Mouse (Mus musculus): Measurements from ENCODE around the gene Ctns. TPM values are rescaled to one million over a fixed set of nuclear protein-coding genes. Genes with fewer than 3 reads are reported as not detected.

Gene Ctns
- polyA plus RNA-seq, 1 experiment from 2014 or later: 21.5 TPM

GRCm38 (mm10) chr11:73187231-73187630 is 11.6 kb downstream of the Ctns start:
- Histone ChIP-seq H3K9ac (replicated peaks) (no peak overlapping the region), H3K4me2 (replicated peaks) (no peak overlapping the region), H3K4me1 (no peaks in the 10 kb centered on the region), H3K27me3 (no peaks in the 10 kb centered on the region), H3K27ac (replicated peaks) (no peak overlapping the region), H3K9me3 (no peaks in the 10 kb centered on the region), H3K36me3 (peaks cover 69% of the 10 kb centered on the region), H3K4me3 (no peak overlapping the region)
- WGBS: 85% methylated on average over 6 of the region's 6 CpGs
- no peak for ATAC-seq (replicated peaks)

- H3K27ac ChIP-seq (replicated peaks): no peak overlapping the region
- WGBS: 94% methylated on average over 10 of the region's 10 CpGs
- H3K9ac ChIP-seq (replicated peaks): no peak overlapping the region
- no peaks in the 10 kb centered on the region for H3K9me3 ChIP-seq
- no peak overlapping the region for H3K4me3 ChIP-seq
- no peaks in the 10 kb centered on the region for H3K4me1 ChIP-seq
- H3K36me3 ChIP-seq: peaks cover 67% of the 10 kb centered on the region
- H3K4me2 ChIP-seq (replicated peaks): no peak overlapping the region
- no peaks in the 10 kb centered on the region for H3K27me3 ChIP-seq
- ATAC-seq (replicated peaks): no peak
Observed at GRCm38 (mm10) chr11:73185872-73186615, 12.8 kb downstream of the Ctns start.

DNA sequence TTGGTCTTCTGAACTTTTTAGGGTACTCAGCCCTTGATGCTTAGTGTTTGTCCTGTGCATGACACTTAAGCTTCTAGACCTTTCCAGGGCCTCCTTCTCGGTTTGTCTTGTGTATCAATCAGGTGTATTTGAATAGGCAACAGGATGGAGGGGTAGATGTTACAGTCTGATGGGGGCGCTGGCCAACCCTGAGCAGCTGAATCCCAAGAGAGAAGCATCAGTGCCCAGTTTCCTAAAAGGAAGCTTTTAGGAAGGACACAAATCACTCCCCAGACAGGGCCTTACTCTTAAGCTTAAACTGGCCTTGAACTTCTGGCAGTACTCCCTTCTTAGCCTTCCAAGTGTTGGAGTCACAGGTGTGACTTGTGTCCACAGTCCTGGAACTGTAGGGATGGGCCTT is 20.9 kb downstream of the Ctns start:
- Histone ChIP-seq H3K4me2 (replicated peaks) (peak overlapping the region; percentile 62), H3K27ac (replicated peaks) (peak overlapping the region; percentile 86), H3K9ac (replicated peaks) (peak overlapping the region; percentile 82), H3K4me3 (peak overlapping the region; percentile 69), H3K36me3 (peaks cover 14% of the 10 kb centered on the region), H3K4me1 (peaks cover 34% of the 10 kb centered on the region), H3K27me3 (no peaks in the 10 kb centered on the region), H3K9me3 (no peaks in the 10 kb centered on the region)
- 7% methylated on average over 2 of the region's 2 CpGs for WGBS
- ATAC-seq (replicated peaks): no peak

GRCm38 (mm10) chr11:73177509-73177875 is 21.4 kb downstream of the Ctns start:
- Histone ChIP-seq H3K9me3 (no peaks in the 10 kb centered on the region), H3K9ac (replicated peaks) (peak overlapping the region; percentile 82), H3K27ac (replicated peaks) (peak overlapping the region; percentile 86), H3K4me2 (replicated peaks) (peak overlapping the region; percentile 62), H3K4me3 (peak overlapping the region; percentile 69), H3K36me3 (peaks cover 13% of the 10 kb centered on the region), H3K27me3 (no peaks in the 10 kb centered on the region), H3K4me1 (peaks cover 34% of the 10 kb centered on the region)
- ATAC-seq (replicated peaks): peak; percentile 61
- WGBS: 0% methylated on average over 28 of the region's 28 CpGs

DNA sequence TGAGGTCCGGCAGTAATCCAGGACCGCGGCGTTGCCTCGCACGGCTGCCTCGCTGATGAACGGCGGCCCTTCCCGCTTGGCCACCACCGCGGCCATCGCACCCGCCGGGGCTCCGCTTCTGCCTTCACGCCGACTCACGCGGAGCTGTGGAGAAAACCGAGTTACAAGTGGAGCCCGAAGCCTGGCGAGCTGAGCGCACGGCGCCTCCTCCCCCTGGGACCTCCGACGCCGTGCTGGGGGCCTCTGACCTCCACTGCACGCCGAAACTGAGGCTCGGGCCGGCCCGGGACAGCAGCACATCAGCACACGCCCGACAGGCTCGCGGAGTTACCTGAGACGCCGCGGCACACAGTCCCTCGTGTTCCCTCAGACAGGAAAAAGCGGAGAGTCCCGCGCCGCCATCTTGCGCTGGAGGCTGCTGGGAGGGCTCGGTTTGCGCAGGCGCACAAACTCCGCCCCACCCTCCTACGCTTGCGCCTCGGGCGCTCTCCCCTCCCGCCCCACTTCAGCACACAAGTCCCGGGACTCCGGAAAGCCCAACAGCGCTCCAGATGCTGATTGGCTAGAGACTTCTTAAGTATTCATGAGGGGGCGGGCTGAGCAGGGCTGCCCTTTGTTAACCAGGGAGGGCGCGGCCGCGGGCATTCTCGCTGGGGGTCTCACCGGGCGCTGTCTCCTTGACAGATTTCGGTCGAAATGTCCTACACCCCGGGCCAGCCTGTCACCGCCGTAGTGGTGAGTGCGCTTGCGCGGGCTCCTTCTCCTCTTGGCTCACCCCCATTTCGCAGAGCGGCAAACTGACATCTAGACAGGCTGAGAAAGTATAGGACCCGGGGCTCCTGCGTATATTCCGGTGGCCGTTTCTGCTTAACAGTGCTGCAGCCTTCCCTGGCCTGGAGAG is 22.0 kb downstream of the Ctns start, which contains the start of the genes Emc6 and Tax1bp3:
Gene Emc6, minus strand, starts transcription at position 430 of the 901 bp plus-strand sequence.
Gene Tax1bp3, plus strand, starts transcription at position 476 of the 901 bp plus-strand sequence.
- peak; percentile 98 for ATAC-seq (replicated peaks)
- WGBS: 0% methylated on average over 74 of the region's 81 CpGs
- peaks cover 8% of the 10 kb centered on the region; the same call in 1 of the 2 replicates for H3K36me3 ChIP-seq
- H3K9me3 ChIP-seq: no peaks in the 10 kb centered on the region
- peak within 1 kb of the TSS; percentile 62 for H3K4me2 ChIP-seq (replicated peaks)
- peak within 1 kb of the TSS; percentile 82 for H3K9ac ChIP-seq (replicated peaks)
- H3K4me1 ChIP-seq: peaks cover 34% of the 10 kb centered on the region
- peak within 1 kb of the TSS; percentile 86 for H3K27ac ChIP-seq (replicated peaks)
- peak within 1 kb of the TSS; percentile 69 for H3K4me3 ChIP-seq
- no peaks in the 10 kb centered on the region for H3K27me3 ChIP-seq

DNA sequence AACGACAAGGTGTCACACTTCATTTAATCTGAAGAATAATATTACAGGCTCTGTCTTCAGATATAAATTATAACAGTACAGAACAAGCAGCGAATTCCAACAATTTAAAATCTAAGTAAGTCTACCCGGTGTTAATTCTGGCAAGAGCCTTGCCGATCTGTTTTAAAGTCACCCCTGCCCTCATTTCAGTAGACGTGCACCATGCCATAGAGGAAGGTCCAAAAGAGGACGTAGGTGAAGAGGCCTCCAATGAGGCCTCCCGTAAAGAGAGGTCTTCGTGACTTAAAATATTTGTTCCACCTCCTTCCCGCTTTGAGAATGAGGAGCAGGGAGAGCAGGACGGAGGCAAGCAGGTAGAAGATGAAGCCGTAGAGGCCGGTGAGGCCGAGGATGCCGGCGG is 22.7 kb downstream of the Ctns start:
- WGBS: under 1% methylated on average over 15 of the region's 15 CpGs
- H3K9ac ChIP-seq (replicated peaks): peak overlapping the region; percentile 69
- ATAC-seq (replicated peaks): no peak

DNA sequence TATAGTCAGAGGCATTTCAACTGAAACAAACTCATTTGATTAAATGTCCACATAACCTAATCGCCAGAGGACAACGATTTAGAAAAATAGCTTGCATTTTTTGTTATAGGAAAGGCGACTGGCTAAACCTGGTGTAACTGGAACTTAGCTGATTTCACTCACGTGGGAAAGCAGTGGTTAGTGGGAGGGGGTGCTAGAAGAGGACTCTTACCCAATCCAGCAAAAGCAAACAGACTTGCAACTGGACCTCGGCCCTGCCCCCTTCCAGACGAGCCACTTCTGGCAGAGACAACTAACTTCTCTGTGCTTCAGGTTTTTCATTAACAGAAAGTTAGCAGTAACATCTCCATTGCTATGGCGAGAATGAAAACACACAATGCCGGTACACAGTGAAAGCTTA is 23.2 kb downstream of the Ctns start:
- 0 out of 2 replicates have a peak overlapping the region, but pooled peaks have one; percentile 69 for H3K9ac ChIP-seq (replicated peaks)
- ATAC-seq (replicated peaks): no peak
- 56% methylated on average over 8 of the region's 8 CpGs for WGBS
- peak overlapping the region; percentile 69 for H3K4me3 ChIP-seq
- H3K27me3 ChIP-seq: no peaks in the 10 kb centered on the region
- H3K4me2 ChIP-seq (replicated peaks): peak overlapping the region; percentile 62
- H3K36me3 ChIP-seq: peaks cover 6% of the 10 kb centered on the region; the same call in 1 of the 2 replicates
- H3K9me3 ChIP-seq: no peaks in the 10 kb centered on the region
- H3K27ac ChIP-seq (replicated peaks): no peak overlapping the region
- H3K4me1 ChIP-seq: peaks cover 34% of the 10 kb centered on the region

More for the DNA sequence above, 22.7 kb downstream of the Ctns start:
- no peaks in the 10 kb centered on the region for H3K9me3 ChIP-seq
- H3K36me3 ChIP-seq: peaks cover 7% of the 10 kb centered on the region; the same call in 1 of the 2 replicates
- peak overlapping the region; percentile 62 for H3K4me2 ChIP-seq (replicated peaks)
- peaks cover 34% of the 10 kb centered on the region for H3K4me1 ChIP-seq
- peak overlapping the region; percentile 69 for H3K4me3 ChIP-seq
- H3K27ac ChIP-seq (replicated peaks): peak overlapping the region; percentile 85
- H3K27me3 ChIP-seq: no peaks in the 10 kb centered on the region

- no peak for ATAC-seq (replicated peaks)
Observed at GRCm38 (mm10) chr11:73172186-73172585, 26.7 kb downstream of the Ctns start.

GRCm38 (mm10) chr11:73169231-73169630 is 29.6 kb downstream of the Ctns start:
- H3K27ac ChIP-seq (replicated peaks): no peak overlapping the region
- no peak overlapping the region for H3K4me3 ChIP-seq
- no peak overlapping the region for H3K9ac ChIP-seq (replicated peaks)
- H3K4me2 ChIP-seq (replicated peaks): no peak overlapping the region
- ATAC-seq (replicated peaks): no peak
- no peaks in the 10 kb centered on the region for H3K27me3 ChIP-seq
- WGBS: 44% methylated on average over 4 of the region's 4 CpGs
- H3K36me3 ChIP-seq: 0 out of 2 replicates have a peak, but pooled peaks cover 4% of the 10 kb centered on the region
- H3K9me3 ChIP-seq: no peaks in the 10 kb centered on the region
- H3K4me1 ChIP-seq: no peaks in the 10 kb centered on the region

More at GRCm38 (mm10) chr11:73172186-73172585, 26.7 kb downstream of the Ctns start:
- H3K27ac ChIP-seq (replicated peaks): no peak overlapping the region
- no peak overlapping the region for H3K4me2 ChIP-seq (replicated peaks)
- no peaks in the 10 kb centered on the region for H3K9me3 ChIP-seq
- H3K36me3 ChIP-seq: peaks cover 4% of the 10 kb centered on the region; the same call in 1 of the 2 replicates
- H3K4me1 ChIP-seq: peaks cover 15% of the 10 kb centered on the region
- WGBS: 65% methylated on average over 5 of the region's 5 CpGs
- no peaks in the 10 kb centered on the region for H3K27me3 ChIP-seq
- no peak overlapping the region for H3K4me3 ChIP-seq
- H3K9ac ChIP-seq (replicated peaks): no peak overlapping the region

DNA sequence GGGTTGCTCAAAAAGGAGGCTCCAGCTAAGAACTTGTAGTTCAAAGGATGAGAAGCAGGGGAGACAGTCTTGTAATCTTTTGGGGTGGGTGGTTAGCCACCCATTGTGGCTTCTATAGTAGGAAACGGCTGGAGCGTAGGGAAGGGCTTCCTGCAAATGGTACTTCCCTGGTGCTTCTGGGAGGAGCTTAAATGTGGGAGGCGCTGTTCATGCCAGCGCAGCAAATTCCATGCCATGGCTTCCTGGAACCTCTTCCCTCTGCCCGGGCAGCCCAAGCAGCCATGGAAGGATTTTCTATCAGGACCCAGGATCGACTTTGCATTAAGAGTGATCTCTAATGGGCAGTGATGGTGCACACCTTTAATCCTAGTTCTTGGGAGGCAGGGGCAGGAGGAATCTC is 30.3 kb downstream of the Ctns start:
- 80% methylated on average over 6 of the region's 6 CpGs for WGBS
- ATAC-seq (replicated peaks): no peak
- 0 out of 2 replicates have a peak, but pooled peaks cover 3% of the 10 kb centered on the region for H3K36me3 ChIP-seq
- H3K27ac ChIP-seq (replicated peaks): no peak overlapping the region
- no peak overlapping the region for H3K4me2 ChIP-seq (replicated peaks)
- no peak overlapping the region for H3K4me3 ChIP-seq
- no peak overlapping the region for H3K9ac ChIP-seq (replicated peaks)
- H3K4me1 ChIP-seq: no peaks in the 10 kb centered on the region
- no peaks in the 10 kb centered on the region for H3K9me3 ChIP-seq
- no peaks in the 10 kb centered on the region for H3K27me3 ChIP-seq

DNA sequence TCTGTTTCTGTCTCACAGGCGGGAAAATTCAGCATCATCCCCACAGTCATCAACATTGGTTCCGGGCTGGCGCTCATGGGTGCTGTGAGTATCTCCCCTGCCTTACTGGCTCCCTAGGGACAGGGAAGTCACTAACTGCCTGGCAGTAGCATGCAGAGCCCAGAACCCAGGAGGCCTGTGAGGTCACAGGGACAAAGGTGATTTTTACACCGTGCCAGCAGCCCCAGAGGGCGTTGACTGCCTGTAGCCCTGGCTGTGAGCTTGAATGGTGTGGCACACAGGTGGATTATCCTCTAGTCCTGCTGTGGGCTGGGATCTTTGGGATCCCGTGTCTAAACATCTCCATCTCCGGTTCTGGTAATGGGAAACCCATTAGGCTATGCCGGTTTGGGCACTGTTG is 30.8 kb downstream of the Ctns start:
- Histone ChIP-seq H3K27ac (replicated peaks) (no peak overlapping the region), H3K4me1 (no peaks in the 10 kb centered on the region), H3K27me3 (no peaks in the 10 kb centered on the region), H3K9me3 (no peaks in the 10 kb centered on the region), H3K9ac (replicated peaks) (no peak overlapping the region), H3K36me3 (no peaks in the 10 kb centered on the region), H3K4me2 (replicated peaks) (no peak overlapping the region), H3K4me3 (no peak overlapping the region)
- WGBS: 84% methylated on average over 8 of the region's 8 CpGs
- no peak for ATAC-seq (replicated peaks)

- no peak overlapping the region for H3K4me3 ChIP-seq
- H3K9me3 ChIP-seq: no peaks in the 10 kb centered on the region
- H3K27me3 ChIP-seq: peaks cover 23% of the 10 kb centered on the region; the same call in 1 of the 2 replicates
- no peaks in the 10 kb centered on the region for H3K36me3 ChIP-seq
- ATAC-seq (replicated peaks): no peak
- peaks cover 9% of the 10 kb centered on the region for H3K4me1 ChIP-seq
- no peak overlapping the region for H3K4me2 ChIP-seq (replicated peaks)
- 85% methylated on average over 5 of the region's 5 CpGs for whole genome bisulfite sequencing
- H3K9ac ChIP-seq (replicated peaks): no peak overlapping the region
- H3K27ac ChIP-seq (replicated peaks): no peak overlapping the region
Observed at GRCm38 (mm10) chr11:73162284-73162683, 36.6 kb downstream of the Ctns start.

All from forebrain, embryonic 15.5 days (tissue).